Mouse (Mus musculus) erythroblast, adult 5-6 weeks (primary cell): ENCODE measurements around the gene Adcy7. TPM values are rescaled to one million over a fixed set of nuclear protein-coding genes. Genes with fewer than 3 reads are reported as not detected.

Source experiments
- ATAC-seq: replicated peaks from 2 replicates; pipeline ENCODE4 v1.8.0; 2016; ENCODE audit warnings: moderate number of reproducible peaks, mild to moderate bottlenecking, moderate TSS enrichment, inconsistent platforms; ENCODE audit not compliant: poor library complexity, low FRiP score, severe bottlenecking
- total RNA-seq, 2 experiments: library from RNA; stranded (forward) in 1 of 2; stranded (reverse) in 1 of 2; fragments of 150-400 nt in 1 of 2; fragments of 200-764, 138-1000 nt in 1 of 2; gene quantifications; 2 replicates each; pipeline versions ENCODE4 v1.2.3 to v1.2.4; 2015 to 2017; ENCODE audit warnings: low replicate concordance in 2 of 2

The Adcy7 gene
- total RNA-seq, 2 experiments from 2014 or later = 6.1 to 8.9 TPM

DNA sequence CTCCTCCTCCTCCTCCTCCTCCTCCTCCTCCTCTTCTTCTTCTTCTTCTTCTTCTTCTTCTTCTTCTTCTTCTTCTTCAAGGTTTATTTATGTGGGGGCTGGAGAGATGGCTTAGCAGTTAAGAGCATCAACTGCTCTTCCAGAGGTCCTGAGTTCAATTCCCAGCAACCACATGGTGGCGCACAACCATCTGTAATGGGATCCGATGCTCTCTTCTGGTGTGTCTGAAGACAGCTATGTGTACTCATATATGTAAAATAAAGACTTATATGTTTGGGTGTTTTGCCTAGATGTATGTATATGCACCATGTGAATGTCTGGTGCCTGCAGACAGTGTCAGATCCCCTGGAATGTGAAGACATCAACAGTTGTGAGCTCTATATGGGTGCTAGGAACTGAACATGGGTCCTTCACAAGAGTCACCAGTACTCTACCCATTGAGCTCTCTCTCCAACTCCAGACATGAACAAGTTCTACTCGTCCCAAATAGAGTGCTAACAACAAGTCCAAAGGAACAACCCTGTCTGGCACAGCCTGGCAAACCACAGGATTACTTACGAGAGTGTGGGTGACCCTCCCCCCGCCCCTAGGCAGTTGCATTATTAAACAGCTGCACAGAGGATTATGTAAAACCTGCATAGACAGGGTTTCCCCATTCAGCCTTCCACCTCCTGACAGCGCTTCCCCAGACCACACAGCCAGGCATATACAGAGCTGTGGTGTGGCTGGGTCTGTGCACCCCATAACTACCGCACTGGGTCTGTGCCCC lies 2.9 kb upstream of the Adcy7 start:
- no peak for ATAC-seq

DNA sequence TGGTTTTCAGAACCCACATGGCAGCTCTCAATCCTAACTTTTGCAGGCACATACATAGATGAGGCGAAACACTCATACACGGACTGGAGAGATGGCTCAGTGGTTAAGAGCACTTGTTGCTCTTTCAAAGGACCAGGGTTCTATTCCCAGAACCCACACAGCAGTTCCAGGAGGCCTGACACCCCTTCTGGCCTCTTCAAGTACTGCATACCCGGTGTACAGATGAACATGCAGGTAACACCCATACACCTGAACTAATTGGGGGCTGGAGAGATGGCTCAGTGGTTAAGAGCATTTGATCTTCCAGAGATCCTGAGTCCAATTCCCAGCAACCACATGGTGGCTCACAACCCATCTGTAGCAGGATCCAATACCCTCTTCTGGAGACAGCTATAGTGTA lies 2.1 kb upstream of the Adcy7 start:
- ATAC-seq = no peak

DNA sequence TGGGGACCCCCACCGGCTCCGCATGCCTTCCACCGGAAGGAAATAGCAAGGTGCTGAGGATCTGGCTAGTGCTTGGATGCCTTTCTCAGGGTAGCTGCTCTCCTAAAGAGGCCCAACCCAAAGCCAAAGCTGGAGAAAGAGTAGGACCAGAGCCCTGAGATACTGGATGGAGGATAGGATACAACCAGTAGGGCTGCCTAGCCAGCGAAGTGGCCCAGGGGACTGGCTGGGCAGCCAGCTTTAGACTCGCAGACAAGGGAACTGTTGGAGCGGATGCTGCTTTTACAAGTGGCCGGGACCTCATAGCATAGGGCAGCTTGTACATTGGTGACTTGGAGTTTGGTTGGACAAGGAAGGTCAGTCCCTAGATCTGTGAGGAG lies 838 bp downstream of the Adcy7 start:
- peak; percentile 34; the same call in 1 of the 2 replicates for ATAC-seq

DNA sequence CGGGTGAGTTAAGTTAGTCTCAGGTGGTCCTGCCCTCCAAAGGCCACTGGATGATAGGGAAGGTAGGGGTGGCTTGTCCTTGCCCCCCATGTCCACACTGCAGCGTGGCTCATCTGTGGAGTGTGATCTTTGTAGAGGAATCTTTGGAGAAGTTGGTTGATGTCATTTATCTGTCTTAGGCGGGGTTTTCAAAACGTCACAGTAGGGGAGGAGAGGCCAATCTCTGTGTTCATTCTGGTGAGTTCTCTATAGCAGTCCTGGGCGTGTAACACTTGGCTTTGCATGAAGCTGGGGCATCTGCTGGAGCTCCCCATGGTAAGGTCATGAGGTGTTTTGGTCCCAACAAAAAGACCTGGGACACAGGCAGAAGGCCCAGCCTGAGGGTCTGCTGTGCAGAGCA lies 1.9 kb downstream of the Adcy7 start:
- ATAC-seq = no peak

DNA sequence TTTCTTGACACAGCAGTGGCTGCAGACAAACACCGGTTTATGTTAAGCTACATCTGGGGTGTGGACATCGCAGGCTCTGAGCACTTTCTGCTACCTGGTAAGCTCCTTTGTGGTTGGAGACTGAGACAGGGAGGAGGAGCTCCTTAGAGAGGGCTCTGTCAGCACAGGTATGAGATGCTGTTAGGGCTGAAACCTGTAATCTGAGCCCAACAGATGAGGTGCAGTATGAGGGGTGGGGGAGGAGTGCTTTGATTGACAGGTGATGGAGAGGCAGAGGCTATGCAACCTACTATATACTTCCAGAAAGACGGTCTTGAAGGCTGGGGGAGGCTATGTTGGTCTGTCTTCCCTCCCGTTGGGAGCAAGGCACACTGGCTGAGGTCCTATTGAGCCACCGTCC lies 7.0 kb downstream of the Adcy7 start:
- peak; percentile 36; the same call in 1 of the 2 replicates for ATAC-seq

DNA sequence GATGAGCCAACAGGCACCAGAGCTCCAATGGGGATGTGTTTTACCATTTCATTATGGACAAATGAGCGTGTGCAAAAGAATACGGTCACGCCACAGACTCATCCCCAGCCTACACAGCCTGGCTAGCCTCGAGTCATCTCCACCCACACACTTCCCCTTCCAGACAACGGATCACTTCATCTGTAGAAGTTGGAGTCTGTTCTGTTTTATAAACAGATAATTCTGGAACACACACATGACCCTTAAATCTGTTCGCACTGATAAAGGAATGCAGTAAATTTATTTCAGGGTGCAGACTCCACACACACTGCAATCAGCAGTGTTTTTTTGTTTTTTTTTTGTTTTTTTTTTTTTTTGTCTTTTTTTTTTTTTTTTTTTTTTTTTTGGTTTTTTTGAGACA lies 7.5 kb downstream of the Adcy7 start:
- peak; percentile 66 for ATAC-seq

DNA sequence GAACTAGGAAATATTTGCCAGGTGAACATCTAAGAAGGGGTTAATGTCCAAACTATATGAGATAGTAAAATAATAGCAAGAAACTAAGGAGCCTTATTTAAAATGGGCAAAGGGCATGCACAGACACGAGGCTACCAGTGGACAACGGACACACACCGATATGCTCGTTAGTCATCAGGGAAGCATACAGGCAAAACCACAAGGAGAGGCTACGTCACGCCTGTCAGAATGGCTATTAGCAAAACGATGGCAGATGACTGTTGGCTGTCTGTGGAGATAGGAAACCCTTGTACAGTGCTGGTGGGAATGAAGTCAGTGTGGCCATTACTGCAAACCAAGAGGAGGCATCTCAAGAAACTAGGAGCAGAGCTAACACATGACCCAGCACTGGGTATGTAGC lies 8.7 kb downstream of the Adcy7 start:
- ATAC-seq = no peak

DNA sequence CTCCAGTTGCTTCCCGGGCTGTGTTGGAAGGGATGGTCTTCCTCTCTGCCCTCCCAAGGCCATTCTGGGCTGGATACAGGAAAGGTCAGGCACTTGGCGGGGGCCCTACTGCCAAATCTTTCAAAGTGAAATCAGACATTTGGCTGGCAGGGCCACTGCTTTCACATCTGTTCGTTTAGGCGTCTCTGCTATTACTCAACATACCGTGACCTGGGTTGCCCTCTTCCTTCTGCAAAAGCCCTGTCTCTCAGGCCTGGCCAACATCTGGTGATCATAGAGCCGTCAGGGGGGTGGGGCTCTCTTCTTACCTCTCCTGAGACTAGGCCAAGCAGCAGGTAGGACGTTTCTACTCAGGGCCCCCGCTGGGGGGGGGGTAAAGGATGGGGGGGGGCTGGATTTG lies 10.5 kb downstream of the Adcy7 start:
- ATAC-seq = no peak

DNA sequence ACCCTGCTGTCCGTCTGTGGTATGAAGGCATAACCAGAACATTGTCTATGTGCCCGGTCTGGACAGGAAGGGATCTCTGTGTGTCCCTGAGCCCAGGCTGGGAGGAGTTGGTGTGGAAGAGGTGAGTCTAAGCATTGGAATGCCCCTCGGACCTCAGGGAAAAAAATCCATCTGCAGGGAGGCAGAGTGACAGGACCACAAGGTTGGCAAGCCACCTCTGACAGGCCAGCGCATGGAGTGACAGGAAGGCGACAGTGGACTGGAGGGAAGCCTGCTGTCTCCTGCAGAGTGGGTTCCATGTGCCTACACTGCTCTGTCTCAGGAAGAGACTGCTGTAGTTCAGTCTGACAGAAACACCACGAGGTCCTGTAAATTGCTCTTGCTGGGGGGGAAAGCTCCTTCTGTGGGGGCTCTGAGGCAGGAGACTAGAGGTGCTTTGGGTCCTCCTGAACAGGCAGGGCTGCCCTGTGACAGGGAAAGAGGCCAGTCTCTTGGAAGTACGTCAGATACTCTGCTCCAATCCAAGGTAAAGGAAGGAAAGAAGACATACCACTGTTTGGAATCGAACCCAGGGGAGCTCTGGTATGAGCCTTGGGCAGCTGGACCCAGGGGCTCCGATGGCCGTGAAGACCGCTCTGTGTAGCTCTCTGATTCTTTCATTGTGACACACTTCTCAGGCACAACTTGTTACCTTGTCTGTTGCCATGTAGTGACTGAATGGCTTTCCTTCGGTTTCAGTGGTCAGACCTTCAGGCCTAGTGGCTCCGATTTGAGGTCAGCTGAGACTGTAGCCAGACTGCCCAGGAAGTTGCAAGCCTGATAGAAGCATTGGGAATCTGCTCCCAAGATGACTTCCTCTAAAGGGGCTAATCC lies 11.3 kb downstream of the Adcy7 start:
- ATAC-seq = no peak

DNA sequence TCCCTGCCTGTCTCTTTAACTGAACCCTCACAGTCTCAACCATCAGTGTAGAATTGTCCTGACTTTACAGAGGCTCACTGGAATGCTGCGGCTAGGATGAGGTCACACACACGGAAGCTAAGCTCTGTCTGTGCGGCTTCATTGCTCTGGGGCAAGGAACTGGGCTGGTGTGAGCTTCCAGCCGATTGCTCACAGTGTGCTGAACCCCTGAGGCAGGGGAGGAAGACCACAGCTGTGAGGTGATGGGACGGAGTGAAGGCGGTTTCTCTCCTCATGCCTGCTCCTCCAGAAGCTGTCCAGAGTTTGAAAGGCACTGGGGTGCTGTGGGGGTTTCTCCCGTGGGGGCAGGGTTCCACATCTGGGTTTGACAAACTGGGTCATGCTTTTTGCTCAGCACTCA lies 12.5 kb downstream of the Adcy7 start:
- ATAC-seq = no peak

DNA sequence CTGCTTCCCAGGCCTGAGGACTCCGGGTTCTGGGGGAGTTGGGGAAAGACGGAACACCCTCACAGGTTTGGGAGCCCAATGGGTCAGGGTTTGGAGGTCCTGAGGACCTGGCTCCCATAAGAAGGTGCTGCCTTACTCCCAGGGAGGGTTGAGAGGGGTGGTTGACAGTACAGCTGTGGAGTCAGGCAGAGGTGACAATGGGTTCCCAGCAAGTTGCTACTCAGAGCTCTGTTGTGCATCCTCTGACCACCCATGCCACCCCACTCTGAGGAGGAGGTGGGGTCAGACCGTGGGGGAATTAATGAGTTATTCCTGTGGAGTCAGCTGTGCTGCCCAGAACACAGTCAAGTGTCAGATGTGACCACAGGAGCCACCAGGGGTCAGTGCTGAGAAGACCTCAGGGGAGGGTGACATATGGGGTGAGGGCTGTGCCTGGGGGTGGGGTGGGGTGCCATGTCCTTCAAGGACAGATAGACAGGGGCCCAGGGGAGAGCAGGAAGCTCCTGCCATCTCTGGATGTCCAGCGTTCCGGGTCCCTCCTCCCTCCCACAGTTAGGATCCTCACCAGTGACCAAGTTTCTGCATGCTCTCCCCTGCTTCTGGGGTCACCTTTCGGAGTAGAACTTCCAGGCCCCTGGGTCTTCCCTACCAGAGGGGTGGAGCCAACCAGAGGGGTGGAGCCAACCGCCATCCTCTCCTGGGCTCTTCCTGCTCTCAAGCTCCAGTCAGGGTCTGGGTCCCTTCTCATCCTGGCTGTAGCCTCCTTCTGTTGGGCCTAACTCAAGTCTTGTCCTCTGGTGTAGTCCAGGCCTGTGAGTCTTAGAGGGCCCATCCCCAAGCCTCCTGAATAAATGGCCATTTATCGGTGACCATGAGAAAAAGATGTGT lies 13.5 kb downstream of the Adcy7 start:
- no peak for ATAC-seq

DNA sequence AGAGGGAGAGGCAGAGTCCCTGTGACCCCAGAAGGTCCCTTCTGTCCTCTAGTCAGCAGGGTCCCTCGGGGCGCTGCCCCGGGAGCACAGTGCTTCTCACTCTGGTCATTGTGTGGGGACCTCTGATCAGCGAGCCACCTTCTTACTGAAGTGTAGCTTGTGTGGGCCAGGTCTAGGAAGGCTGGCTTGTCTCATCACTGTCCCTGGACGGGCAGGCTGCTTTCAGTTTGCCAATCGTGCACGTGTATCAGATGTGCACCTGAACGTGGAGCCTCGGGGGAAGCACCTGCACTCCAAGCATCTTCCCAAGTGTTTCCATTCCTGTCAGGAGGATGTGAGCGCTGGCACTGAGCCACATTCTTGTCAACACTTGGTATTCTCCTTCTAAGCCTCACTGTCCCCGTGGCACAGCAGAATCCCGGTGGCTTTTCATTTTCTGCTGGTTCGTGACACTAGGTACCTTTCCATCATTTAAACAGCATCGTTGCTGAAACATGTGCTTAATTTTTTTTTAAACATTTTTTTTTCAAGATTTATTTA lies 14.3 kb downstream of the Adcy7 start:
- ATAC-seq = no peak

DNA sequence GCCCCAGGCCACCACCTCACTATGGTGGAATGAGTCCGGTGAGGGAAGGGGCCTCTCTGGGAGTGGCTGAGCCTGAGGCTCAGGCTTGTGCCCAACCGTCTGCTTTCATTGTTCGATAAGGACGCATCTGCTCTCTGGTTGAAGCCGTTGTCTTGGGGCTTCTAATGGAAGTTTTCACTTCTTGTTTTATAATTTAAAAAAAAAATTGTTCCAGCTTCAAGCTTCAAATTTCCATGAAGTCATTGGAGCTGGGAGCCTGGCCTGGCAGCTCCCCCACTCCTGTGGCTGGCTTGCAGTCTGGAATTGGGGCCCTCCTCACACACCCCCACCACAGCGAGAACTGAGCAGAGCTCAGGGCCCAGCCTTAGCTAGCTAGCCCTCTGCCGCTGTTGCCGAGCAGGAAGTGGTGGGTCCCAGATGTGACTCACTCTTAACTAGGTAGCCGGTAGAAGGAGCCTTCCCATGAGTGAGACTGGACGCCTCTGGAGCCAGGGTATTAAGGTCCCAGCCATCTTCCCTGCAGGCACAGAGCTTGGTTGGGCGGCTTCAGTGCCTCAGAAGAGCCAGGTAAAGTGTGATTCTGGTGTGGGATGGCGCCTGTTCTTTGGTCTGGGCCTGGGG lies 16.5 kb downstream of the Adcy7 start:
- 0 out of 2 replicates have a peak, but pooled peaks have one; percentile 46 for ATAC-seq

DNA sequence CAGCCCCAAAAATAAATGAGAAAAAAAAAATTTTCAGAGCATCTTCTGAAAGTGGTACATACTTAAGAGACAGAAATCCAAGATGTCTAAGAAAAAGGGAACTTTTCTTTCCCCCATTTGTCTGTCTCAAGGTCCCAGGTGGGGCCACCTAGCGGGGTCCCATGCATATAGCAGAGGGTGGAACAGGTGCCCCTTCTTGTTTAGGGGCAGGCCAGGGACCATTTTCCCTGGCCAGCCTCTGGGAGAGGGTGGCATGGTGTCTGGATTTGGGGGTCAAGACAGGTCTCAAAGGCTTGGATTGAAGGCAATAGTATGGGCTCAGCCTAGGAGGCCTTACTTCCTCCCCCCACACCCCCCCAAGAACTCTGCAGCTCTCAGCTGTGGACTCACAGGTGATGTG lies 17.7 kb downstream of the Adcy7 start:
- no peak for ATAC-seq

DNA sequence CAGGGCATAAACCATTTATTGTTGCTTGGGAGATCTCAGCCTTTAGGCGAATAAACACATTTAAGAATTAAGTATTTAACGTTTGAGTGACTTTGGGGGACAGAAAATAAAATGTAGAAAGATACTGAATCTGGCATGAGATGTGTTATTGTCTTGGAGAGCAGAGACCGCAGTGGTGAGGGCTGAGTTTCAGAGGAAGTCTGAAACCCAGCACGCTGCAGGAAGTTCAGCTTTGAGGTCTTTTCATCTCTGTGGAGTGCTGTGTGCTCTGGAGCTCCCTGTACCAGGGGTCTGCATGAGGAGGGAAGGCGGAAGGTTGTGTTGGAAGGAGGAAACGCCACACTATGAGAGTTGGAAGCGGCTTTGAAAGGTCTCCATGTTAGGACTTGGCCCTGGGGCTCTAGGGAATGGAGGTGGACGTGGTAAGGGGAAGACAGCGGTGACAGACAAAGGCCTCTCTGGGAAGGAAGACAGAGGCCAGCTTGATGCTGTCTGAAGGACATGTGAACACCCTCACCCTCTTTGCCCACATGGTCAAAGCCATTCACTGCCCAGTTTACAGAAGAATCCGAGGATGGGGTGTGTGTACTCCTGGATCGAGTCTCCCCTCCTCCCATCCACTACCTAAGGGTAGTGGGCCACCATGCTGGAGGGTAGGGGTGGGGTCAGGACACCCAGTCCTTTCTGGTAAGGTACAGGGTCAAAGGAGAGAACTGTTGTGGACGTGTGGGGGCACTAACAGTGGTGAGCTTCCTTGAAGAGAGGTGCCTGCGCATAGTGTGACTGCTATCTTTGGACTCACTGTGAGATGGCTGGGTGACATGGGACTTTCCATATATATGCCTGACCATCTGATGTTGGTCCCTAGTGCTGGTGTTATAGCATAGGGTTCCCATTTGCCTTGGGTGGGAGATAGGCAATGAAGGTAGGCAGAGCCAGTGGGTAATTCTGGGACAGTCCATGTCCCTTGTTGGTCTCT lies 18.4 kb downstream of the Adcy7 start:
- ATAC-seq = no peak

DNA sequence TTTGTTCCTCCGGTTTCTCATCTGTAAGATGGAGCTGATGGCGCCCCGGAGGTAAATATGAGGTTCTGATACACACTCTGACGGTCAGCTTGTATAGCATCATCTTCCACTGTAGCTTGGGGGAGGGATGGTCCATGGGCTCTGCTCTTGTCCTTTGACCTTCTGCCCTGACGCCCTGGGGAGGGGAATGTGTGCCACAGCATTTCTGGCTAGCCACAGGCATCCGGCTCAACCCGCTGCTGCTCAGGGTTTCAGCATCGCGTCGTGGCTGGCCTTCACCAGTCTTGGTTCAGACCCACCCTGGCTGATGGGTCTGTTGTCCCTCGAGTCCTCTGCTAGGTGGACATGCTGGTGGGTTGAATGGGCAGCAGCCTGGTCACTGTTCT lies 19.1 kb downstream of the Adcy7 start:
- ATAC-seq = no peak

DNA sequence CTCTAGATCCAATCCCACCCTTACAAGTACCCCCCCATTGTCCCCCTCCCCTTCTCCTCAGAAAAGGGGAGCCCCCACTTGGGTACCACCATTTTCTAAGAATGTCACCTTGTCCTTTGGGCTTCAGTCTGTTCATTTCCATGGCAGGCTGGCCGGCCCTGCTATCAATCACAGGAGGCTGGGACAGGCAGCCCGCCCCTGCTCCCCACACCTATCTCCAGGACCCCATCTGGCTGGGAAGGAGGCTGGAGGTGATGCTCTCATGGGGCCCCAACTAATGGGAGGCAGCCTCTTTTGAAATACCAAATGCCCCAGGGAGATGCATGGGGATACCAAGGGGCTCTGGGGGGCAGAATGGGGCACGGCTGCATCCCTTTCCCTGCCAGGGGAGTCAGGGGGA lies 20.7 kb downstream of the Adcy7 start:
- no peak for ATAC-seq

DNA sequence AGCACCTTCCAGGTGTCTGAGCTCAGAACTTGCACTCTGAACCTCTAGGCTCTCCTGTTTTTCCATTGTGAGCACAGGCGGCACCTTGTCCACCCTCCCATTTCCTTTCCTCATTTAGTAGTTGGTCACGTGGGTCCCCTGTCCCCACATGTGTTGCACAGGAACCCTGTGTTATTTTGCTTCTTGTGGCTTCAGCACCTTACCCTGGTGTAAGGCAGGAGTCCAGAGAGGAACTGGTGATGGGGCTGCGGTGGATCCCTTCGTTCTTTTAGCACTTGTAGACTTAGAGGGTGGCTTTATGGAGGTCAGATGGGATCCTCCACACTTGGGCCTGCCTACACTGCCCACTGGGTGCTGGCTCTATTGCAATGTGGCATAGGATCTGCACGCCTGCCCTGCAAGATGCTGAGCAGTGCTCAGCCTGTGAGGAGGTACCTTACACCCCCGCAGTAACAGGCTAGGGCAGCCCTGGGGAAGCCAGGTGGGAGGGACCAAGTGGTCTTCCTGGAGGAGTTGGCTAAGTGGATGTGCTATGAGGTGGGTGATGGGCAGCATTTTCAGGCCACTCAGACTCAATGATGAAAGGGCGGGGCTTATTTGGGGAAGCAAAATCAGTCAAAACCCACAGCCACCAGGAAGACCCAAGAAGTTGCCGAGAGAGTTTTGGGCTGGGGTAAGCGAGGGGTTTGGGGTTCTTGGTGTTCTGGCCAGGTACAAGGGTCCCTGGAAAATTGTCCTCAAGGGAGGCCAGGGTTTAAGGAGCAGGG lies 21.6 kb downstream of the Adcy7 start:
- ATAC-seq = no peak
